Mouse (Mus musculus) lung, adult 2 months (tissue): Measurements from ENCODE around the gene Ccdc77. TPM values are rescaled to one million over a fixed set of nuclear protein-coding genes. Genes with fewer than 3 reads are reported as not detected.

Experiments
- DNase-seq: peaks from one replicate; pipeline ENCODE4 v3.0.0; 2022
- H3K4me1 ChIP-seq: fragments of 200-500 bp; 2 replicates; pipeline ENCODE4 v1.6.1; 2011; ENCODE audit warnings: low read length; ENCODE audit not compliant: control insufficient read depth, insufficient read depth
- H3K4me3 ChIP-seq: fragments of 200-500 bp; replicated peaks from 2 replicates; pipeline ENCODE3; 2011; ENCODE audit warnings: low read depth, mild to moderate bottlenecking, control low read depth, low read length; ENCODE audit errors: extremely low read depth
- CTCF ChIP-seq: fragments of 200-500 bp; IDR thresholded peaks from 2 replicates; pipeline ENCODE4 v1.5.1; 2011; ENCODE audit warnings: mild to moderate bottlenecking, low read length, control low read depth; ENCODE audit not compliant: insufficient read depth
- POLR2A ChIP-seq: fragments of 200-500 bp; IDR thresholded peaks from 2 replicates; pipeline ENCODE4 v1.6.1; 2011; ENCODE audit warnings: low read depth, mild to moderate bottlenecking, control low read depth, low read length, borderline replicate concordance; ENCODE audit errors: extremely low read depth
- WGBS: fragments of 180-500 bp; shearing (Covaris S2); methylation state at CpG from one replicate; pipeline ENCODE4 v1.1.7; 2018; 5-methylcytosine and 5-hydroxymethylcytosine counted together
- polyA plus RNA-seq: library from polyadenylated mRNA; depleted of rRNA; stranded (reverse); fragments of >200 nt; gene quantifications from 2 replicates; pipeline ENCODE4 v1.2.3, GENCODE M21; 2012; rRNA removed

Gene Ccdc77
- polyA plus RNA-seq, 1 experiment = 3.5 TPM

- DNase-seq = no peak
- peaks cover 7% of the 10 kb centered on the region; the same call in 1 of the 2 replicates for H3K4me1 ChIP-seq
- TF ChIP-seq CTCF = no peak
- no peak for TF ChIP-seq POLR2A
- 79% methylated on average over 7 of the region's 7 CpGs for WGBS
- no peak overlapping the region for H3K4me3 ChIP-seq
Observed at GRCm38 (mm10) chr6:120291396-120292009, 72.7 kb downstream of the Ccdc77 start.

- H3K4me3 ChIP-seq = no peak overlapping the region
- no peak for TF ChIP-seq CTCF
- TF ChIP-seq POLR2A = no peak
- peaks cover under 1% of the 10 kb centered on the region; the same call in 1 of the 2 replicates for H3K4me1 ChIP-seq
- no peak for DNase-seq
- 81% methylated on average over 4 of the region's 4 CpGs for WGBS
Observed at GRCm38 (mm10) chr6:120289430-120289829, 74.7 kb downstream of the Ccdc77 start.

- H3K4me1 ChIP-seq = no peaks in the 10 kb centered on the region
- WGBS = 28% methylated on average over 7 of the region's 7 CpGs
Observed at GRCm38 (mm10) chr6:120288541-120288940, 75.6 kb downstream of the Ccdc77 start.

GRCm38 (mm10) chr6:120287279-120287678 lies 76.9 kb downstream of the Ccdc77 start:
- WGBS = 85% methylated on average over 9 of the region's 9 CpGs
- no peak for DNase-seq
- Histone ChIP-seq H3K4me3 (no peak overlapping the region), H3K4me1 (no peaks in the 10 kb centered on the region)
- TF ChIP-seq CTCF (no peak), POLR2A (no peak)

More at GRCm38 (mm10) chr6:120288541-120288940, 75.6 kb downstream of the Ccdc77 start:
- no peak for DNase-seq
- no peak overlapping the region for H3K4me3 ChIP-seq
- TF ChIP-seq POLR2A (no peak), CTCF (no peak)

GRCm38 (mm10) chr6:120276874-120277449 lies 87.2 kb downstream of the Ccdc77 start:
- 60% methylated on average over 7 of the region's 7 CpGs for WGBS
- TF ChIP-seq POLR2A (no peak), CTCF (no peak)
- Histone ChIP-seq H3K4me3 (no peak overlapping the region), H3K4me1 (no peaks in the 10 kb centered on the region)
- DNase-seq = no peak

- DNase-seq = no peak
- 37% methylated on average over 6 of the region's 6 CpGs for WGBS
- H3K4me3 ChIP-seq = no peak overlapping the region
- TF ChIP-seq POLR2A = no peak
- TF ChIP-seq CTCF = no peak
- H3K4me1 ChIP-seq = no peaks in the 10 kb centered on the region
Observed at GRCm38 (mm10) chr6:120275301-120275700, 88.9 kb downstream of the Ccdc77 start.

GRCm38 (mm10) chr6:120274887-120275286 lies 89.3 kb downstream of the Ccdc77 start:
- Histone ChIP-seq H3K4me1 (no peaks in the 10 kb centered on the region), H3K4me3 (no peak overlapping the region)
- WGBS = 44% methylated on average over 4 of the region's 4 CpGs
- TF ChIP-seq CTCF (no peak), POLR2A (no peak)
- DNase-seq = no peak

Other genes with a start within 250 kb of the Ccdc77 start
- gene D330020A13Rik, start 70.0 kb downstream of the Ccdc77 start, polyA plus RNA-seq = not detected in 2 replicates
- gene B4galnt3, start 69.8 kb downstream of the Ccdc77 start, polyA plus RNA-seq = 0.19 and 0.39 TPM in 2 replicates
- 3.5 and 5.8 TPM in 2 replicates for gene Kdm5a, start 250 bp downstream of the Ccdc77 start, polyA plus RNA-seq
- gene Il17ra, start 98.9 kb upstream of the Ccdc77 start, polyA plus RNA-seq = 26.4 and 36.4 TPM in 2 replicates
- 2.3 and 2.8 TPM in 2 replicates for gene Tmem121b, start 129.4 kb upstream of the Ccdc77 start, polyA plus RNA-seq
- 17.0 and 17.7 TPM in 2 replicates for gene Hdhd5, start 166.9 kb upstream of the Ccdc77 start, polyA plus RNA-seq